Mouse (Mus musculus) adrenal gland (tissue): ENCODE measurements around the gene Capza2.

ENCODE experiments used
- intact Hi-C: fragments of 180-260 bp; cut with DNase I; formaldehyde crosslinking; loops from one replicate; pipeline ENCODE4 v1.15.1; 2025

Capza2 gene

GRCm38 (mm10) chr6:17637205-17638203 is 1.5 kb downstream of the Capza2 start:
- intact Hi-C loops = no loop called here

DNA sequence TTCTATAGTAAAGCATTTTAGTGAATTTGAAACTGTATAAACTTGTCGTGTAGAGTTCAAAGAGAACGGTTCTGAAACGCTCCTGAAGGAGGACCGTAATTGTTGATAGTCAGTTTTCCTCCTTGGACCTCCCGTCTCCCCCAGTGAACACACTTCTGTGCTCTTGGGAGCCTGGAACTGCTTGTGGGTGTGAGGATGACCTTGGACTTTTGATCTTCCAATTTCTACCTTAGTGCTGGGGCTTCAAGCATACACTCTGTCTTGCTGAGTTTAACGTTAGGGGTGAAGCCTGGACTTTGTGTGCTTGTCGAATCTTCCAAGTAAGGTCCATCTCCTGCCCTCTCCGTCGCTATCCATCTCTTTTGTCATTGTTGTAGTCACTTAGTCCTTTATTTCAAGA is 4.0 kb downstream of the Capza2 start:
- intact Hi-C loops = no loop called here

GRCm38 (mm10) chr6:17642739-17643138 is 6.7 kb downstream of the Capza2 start:
- intact Hi-C loops = no loop called here

DNA sequence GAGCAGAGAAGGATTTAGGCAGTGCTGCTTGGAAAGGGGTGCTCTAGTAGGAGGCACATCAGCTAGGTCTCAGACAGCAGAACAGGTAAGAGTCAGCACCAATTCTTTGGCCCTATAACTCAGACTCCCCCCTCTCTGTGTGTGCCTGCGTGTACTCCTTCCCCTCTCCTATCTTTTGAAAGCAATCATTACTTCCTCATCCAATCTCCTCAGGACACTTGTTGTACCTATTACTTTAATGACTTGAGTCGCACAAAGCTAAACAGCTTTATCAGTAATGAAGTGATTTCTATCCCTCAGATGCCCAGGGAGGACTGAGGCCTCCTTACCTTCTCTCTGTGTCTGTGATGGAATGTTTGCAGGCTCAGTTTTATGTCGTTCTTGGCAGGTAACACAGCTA is 10.1 kb downstream of the Capza2 start:
- intact Hi-C loops = no loop called here

- intact Hi-C loops = no loop called here
Observed at GRCm38 (mm10) chr6:17652132-17652531, 16.1 kb downstream of the Capza2 start.

DNA sequence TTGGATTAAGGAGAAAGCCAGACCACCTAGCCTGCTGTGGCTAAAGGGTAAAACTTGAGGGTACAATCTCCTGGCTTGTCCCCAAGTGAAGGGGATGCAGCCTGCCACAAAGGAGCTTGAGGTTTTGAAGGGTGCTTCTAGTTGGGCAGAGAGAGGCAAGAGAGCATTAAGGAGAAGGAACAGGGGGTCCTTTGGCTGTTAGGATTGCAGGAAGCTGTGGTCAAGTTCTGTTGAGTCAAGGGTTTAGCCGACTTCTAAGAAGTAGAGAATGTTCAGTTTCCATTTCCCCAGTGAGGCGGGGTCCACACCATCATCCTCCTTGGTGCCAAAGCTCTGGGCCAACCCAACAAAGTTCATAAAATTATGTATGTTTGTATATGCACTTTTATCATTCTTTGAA is 19.0 kb downstream of the Capza2 start:
- intact Hi-C loops = no loop called here

DNA sequence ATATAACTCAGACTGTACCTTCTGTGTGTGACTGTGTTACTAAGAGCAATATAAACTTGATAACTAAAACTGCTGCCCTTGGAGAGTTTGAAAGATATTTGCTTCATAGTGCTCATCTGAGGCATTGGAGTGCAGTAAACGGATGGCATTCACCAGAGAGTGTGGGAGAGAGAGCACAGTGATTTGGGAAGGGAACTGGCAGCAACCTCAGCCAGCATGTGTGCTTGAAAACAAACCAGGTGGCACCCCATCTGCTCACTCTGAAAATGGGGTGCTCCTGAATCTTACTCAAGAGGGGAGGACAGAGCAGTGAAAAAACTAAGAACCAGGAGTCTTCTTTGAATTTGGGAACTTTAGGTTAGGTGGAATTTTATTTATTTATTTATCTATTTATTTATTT is 21.3 kb downstream of the Capza2 start:
- intact Hi-C loops = no loop called here

DNA sequence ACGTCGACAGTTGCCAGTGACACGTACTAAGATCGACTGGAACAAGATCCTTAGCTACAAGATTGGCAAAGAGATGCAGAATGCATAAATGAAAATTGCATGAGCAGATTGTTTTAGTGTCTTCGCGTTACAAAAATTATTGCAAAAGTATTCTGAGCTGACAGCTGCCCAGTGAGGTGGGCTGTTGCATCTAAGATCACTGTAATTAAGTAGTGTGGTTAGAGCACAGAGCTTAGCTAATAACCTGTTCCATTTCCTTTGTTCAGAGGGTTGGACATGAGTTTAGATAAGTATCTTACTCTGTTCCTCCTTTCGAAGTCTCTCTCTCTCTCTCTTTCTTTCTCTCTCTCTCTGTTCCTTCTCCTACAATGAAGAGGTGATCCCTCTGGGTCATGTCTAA is 29.3 kb downstream of the Capza2 start:
- intact Hi-C loops = no loop called here

- intact Hi-C loops = no loop called here
Observed at GRCm38 (mm10) chr6:17666024-17666423, 30.0 kb downstream of the Capza2 start.

- intact Hi-C loops = no loop called here
Observed at GRCm38 (mm10) chr6:17667813-17668212, 31.8 kb downstream of the Capza2 start.

DNA sequence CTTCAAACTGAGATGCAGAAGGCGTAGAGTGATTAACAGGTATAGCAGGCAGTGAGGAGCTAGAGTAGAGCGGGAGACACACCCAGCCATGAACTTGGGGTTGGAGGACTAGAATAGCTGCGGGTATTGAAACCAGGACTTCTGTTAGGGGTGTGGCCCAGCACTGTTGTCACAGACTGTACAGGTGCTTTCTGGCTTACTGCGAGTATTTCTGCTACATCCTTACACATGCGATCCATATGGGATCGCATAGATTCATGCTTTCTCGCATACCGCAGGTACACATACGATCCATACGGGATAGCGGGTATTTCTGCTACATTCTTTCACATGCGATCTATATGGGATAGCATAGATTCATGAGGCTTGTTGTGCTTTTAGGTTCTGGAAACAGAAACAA is 32.3 kb downstream of the Capza2 start:
- intact Hi-C loops = no loop called here

DNA sequence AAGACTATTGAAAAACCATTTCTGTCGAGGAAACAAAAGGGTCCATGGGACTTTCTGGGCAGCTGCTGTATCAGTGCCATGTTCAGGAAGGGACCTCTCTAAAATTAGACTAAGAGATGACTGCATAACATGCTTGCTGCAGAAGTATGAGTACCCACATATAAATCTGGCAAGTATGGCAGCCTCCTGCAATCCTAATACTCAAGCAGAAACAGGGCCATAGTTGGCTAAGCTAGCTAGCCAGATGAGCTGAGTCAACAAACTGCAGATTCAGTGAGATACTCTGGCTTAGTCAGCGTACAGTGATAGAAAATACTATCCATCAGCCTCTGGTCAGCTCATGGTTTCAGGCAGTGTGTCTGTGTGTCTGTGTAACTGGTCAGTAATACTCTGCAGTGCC is 33.8 kb downstream of the Capza2 start:
- intact Hi-C loops = no loop called here

- intact Hi-C loops = loop anchor here (5.0 kb wide), 2 partner anchors 157 to 397 kb away; no protein-coding TSS in a partner anchor
Observed at GRCm38 (mm10) chr6:17675019-17675756, 39.2 kb downstream of the Capza2 start.

DNA sequence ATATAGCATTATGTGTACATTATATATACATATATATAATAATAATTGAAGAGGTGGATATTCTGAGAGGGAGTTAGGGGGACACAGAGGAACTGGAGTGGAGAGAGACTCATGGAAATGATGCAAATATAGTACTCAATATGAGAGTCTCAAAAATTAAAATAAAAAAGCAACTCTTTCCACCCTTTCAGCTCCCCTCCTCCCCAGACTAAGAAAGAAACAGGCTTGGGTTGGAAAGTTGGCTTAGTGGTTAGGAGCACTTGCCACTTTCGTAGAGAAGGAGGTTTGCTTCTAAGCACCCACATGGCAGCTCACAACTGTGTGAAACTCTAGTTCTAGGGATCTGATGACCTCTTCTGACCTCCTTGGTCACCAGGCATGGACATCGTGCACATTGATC is 41.0 kb downstream of the Capza2 start:
- intact Hi-C loops = loop anchor here (5.0 kb wide), 2 partner anchors 155 to 395 kb away; no protein-coding TSS in a partner anchor

- intact Hi-C loops = no loop called here
Observed at GRCm38 (mm10) chr6:17680266-17680925, 44.4 kb downstream of the Capza2 start.

GRCm38 (mm10) chr6:17681810-17682209 is 45.8 kb downstream of the Capza2 start:
- intact Hi-C loops = no loop called here

- intact Hi-C loops = no loop called here
Observed at GRCm38 (mm10) chr6:17688676-17689075, 52.6 kb downstream of the Capza2 start.

- intact Hi-C loops = no loop called here
Observed at GRCm38 (mm10) chr6:17692647-17693046, 56.6 kb downstream of the Capza2 start, which contains the start of gene St7. St7 (plus strand) TSS chr6:17692933.

- intact Hi-C loops = no loop called here
Observed at GRCm38 (mm10) chr6:17693726-17694549, 57.9 kb downstream of the Capza2 start.

DNA sequence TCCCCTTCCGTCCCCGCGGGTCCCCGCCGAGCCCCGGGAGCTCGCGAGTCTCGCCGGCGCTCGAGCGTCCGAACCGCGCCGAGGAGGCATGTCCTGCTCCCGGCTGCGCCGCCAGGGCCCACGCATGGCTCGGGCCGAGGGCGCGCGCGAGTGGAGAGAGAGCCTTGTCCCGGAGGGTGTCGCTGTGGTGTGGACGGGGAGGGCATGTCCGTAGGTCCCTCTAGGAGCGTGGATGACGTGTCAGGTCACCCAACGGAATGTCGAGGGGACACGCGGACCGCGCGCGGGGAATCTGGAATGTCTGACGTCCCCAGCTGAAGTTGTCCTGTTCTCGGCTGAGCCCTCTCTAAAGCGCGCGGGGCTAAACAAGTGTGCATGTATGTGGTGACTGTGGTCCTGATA is 58.5 kb downstream of the Capza2 start:
- intact Hi-C loops = no loop called here

DNA sequence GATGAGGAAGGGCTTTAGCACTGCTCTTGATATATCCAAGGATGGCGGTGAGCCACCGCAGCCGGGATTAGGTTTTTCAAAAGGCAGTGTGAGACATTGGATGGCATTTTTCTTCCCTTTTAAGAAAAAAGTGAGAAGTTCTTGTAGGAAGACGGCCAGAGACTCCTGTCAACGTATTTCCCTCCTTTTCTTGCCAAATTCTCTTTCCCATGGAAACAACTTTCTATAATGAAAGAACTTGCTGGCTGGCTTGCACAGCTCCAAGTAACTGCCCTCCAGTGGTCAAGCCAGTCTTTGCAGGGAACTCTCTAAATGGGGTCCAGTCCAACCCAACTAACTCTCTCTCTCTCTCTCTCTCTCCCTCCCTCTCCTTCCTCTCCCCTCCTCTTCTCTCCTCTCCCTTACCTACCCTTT is 60.3 kb downstream of the Capza2 start:
- intact Hi-C loops = loop anchor here (5.0 kb wide), 1 partner anchor 34 kb away; no protein-coding TSS in a partner anchor
